Mouse (Mus musculus) heart, embryonic 16.5 days (tissue): ENCODE results near the gene Fbxw5. TPM values are rescaled to one million over a fixed set of nuclear protein-coding genes. Genes with fewer than 3 reads are reported as not detected.
A peak's percentile ranks its signal among the peaks of the same experiment; 100 is the strongest.

ENCODE experiments used
- ATAC-seq: fragments of 200-750 bp; cut with Nextera tagmentation; replicated peaks from 2 replicates; pipeline ENCODE4 v1.8.0; 2017; ENCODE audit warnings: moderate number of reproducible peaks; ENCODE audit not compliant: insufficient read depth, low FRiP score; ENCODE audit errors: extremely low read depth
- H3K27ac ChIP-seq: fragments of 300-500 bp; sonication (generic); 2 replicates; pipeline ENCODE4 v1.5.1; 2014; ENCODE audit warnings: mild to moderate bottlenecking, low read length, control low read depth, moderate library complexity
- H3K27me3 ChIP-seq: fragments of 300-500 bp; sonication (generic); 2 replicates; pipeline ENCODE4 v1.6.1; 2014; ENCODE audit warnings: low read length, mixed read lengths; ENCODE audit not compliant: control insufficient read depth, insufficient read depth
- H3K36me3 ChIP-seq: fragments of 300-500 bp; sonication (generic); 2 replicates; pipeline ENCODE4 v1.6.1; 2014; ENCODE audit not compliant: control insufficient read depth, insufficient read depth
- H3K4me1 ChIP-seq: fragments of 300-500 bp; sonication (generic); 2 replicates; pipeline ENCODE4 v1.6.1; 2014; ENCODE audit warnings: low read length, mixed read lengths; ENCODE audit not compliant: control insufficient read depth, insufficient read depth
- H3K4me2 ChIP-seq: fragments of 300-500 bp; sonication (generic); 2 replicates; pipeline ENCODE4 v1.6.1; 2014; ENCODE audit warnings: low read depth, mild to moderate bottlenecking, control low read depth, low read length
- H3K4me3 ChIP-seq: fragments of 300-500 bp; sonication (generic); 2 replicates; pipeline ENCODE4 v1.5.1; 2014; ENCODE audit warnings: mild to moderate bottlenecking, control low read depth, low read length
- H3K9ac ChIP-seq: fragments of 300-500 bp; sonication (generic); 2 replicates; pipeline ENCODE4 v1.6.1; 2014; ENCODE audit warnings: low read length, control low read depth
- H3K9me3 ChIP-seq: fragments of 300-500 bp; sonication (generic); replicated peaks from 2 replicates; pipeline ENCODE4 v1.6.1; 2016; ENCODE audit warnings: low read length; ENCODE audit not compliant: control insufficient read depth
- WGBS: fragments of 180-500 bp; shearing (Covaris S2); extraction: QIAGEN DNeasy Blood & Tissue Kit; methylation state at CpG from one replicate; pipeline ENCODE4 v1.1.7; 2014; 5-methylcytosine and 5-hydroxymethylcytosine counted together
- polyA plus RNA-seq: library from polyadenylated mRNA; unstranded; fragments of >200 nt; fragmentation: Nextera tagmentation; extraction: Ambion mirVana; gene quantifications from 2 replicates; pipeline ENCODE4 v1.2.1, GENCODE M21; 2015

Fbxw5 gene
- polyA plus RNA-seq, 1 experiment from 2014 or later, result 97.8 TPM

- H3K27me3 ChIP-seq, result no peaks in the 10 kb centered on the region
- peak within 1 kb of the TSS; percentile 84 for H3K4me2 ChIP-seq
- H3K4me1 ChIP-seq, result peaks cover 29% of the 10 kb centered on the region
- H3K27ac ChIP-seq, result peak within 1 kb of the TSS; percentile 94
- no peaks in the 10 kb centered on the region for H3K9me3 ChIP-seq
- WGBS, result under 1% methylated on average over 48 of the region's 48 CpGs
- H3K4me3 ChIP-seq, result peak within 1 kb of the TSS; percentile 69
- no peaks in the 10 kb centered on the region; the same call in 1 of the 2 replicates for H3K36me3 ChIP-seq
- H3K9ac ChIP-seq, result peak within 1 kb of the TSS; percentile 83
- ATAC-seq, result peak; percentile 92
Measured at GRCm38 (mm10) chr2:25460551-25461309, 39.8 kb upstream of the Fbxw5 start, which contains the start of gene Paxx. Gene Paxx, minus strand, starts transcription at chr2:25461094.

GRCm38 (mm10) chr2:25461407-25461806, 39.1 kb upstream of the Fbxw5 start:
- Histone ChIP-seq H3K4me1 (peaks cover 27% of the 10 kb centered on the region), H3K27ac (peak overlapping the region; percentile 94), H3K9me3 (no peaks in the 10 kb centered on the region), H3K36me3 (no peaks in the 10 kb centered on the region; the same call in 1 of the 2 replicates), H3K27me3 (no peaks in the 10 kb centered on the region), H3K4me2 (peak overlapping the region; percentile 84), H3K9ac (peak overlapping the region; percentile 72), H3K4me3 (peak overlapping the region; percentile 69)
- 20% methylated on average over 3 of the region's 3 CpGs for WGBS
- no peak for ATAC-seq

GRCm38 (mm10) chr2:25463630-25464029, 36.9 kb upstream of the Fbxw5 start:
- WGBS, result 88% methylated on average over 3 of the region's 3 CpGs
- peaks cover 39% of the 10 kb centered on the region for H3K4me1 ChIP-seq
- H3K9ac ChIP-seq, result no peak overlapping the region
- no peaks in the 10 kb centered on the region for H3K27me3 ChIP-seq
- no peaks in the 10 kb centered on the region for H3K36me3 ChIP-seq
- H3K4me2 ChIP-seq, result no peak overlapping the region
- ATAC-seq, result no peak
- H3K27ac ChIP-seq, result no peak overlapping the region
- H3K9me3 ChIP-seq, result no peaks in the 10 kb centered on the region
- no peak overlapping the region for H3K4me3 ChIP-seq

GRCm38 (mm10) chr2:25465256-25465655, 35.3 kb upstream of the Fbxw5 start:
- no peak for ATAC-seq
- Histone ChIP-seq H3K4me3 (no peak overlapping the region), H3K4me2 (peak overlapping the region; percentile 25), H3K27me3 (no peaks in the 10 kb centered on the region), H3K9me3 (no peaks in the 10 kb centered on the region), H3K4me1 (peaks cover 34% of the 10 kb centered on the region), H3K36me3 (no peaks in the 10 kb centered on the region), H3K27ac (peak overlapping the region; percentile 63), H3K9ac (peak overlapping the region; percentile 31)
- WGBS, result 72% methylated on average over 2 of the region's 2 CpGs

- Histone ChIP-seq H3K9me3 (no peaks in the 10 kb centered on the region), H3K36me3 (no peaks in the 10 kb centered on the region), H3K4me3 (no peak overlapping the region), H3K27ac (peak overlapping the region; percentile 63), H3K4me1 (peaks cover 37% of the 10 kb centered on the region), H3K9ac (peak overlapping the region; percentile 31), H3K27me3 (no peaks in the 10 kb centered on the region), H3K4me2 (peak overlapping the region; percentile 25)
- WGBS, result 45% methylated on average over 10 of the region's 10 CpGs
- ATAC-seq, result no peak
Measured at GRCm38 (mm10) chr2:25465816-25466635, 34.5 kb upstream of the Fbxw5 start.

GRCm38 (mm10) chr2:25467606-25468303, 32.8 kb upstream of the Fbxw5 start:
- Histone ChIP-seq H3K9ac (peak overlapping the region; percentile 62), H3K4me1 (peaks cover 30% of the 10 kb centered on the region), H3K27me3 (no peaks in the 10 kb centered on the region), H3K9me3 (no peaks in the 10 kb centered on the region), H3K4me2 (peak overlapping the region; percentile 51), H3K36me3 (no peaks in the 10 kb centered on the region), H3K4me3 (0 out of 2 replicates have a peak overlapping the region, but pooled peaks have one; percentile 12), H3K27ac (peak overlapping the region; percentile 79)
- no peak for ATAC-seq
- 59% methylated on average over 14 of the region's 14 CpGs for WGBS

GRCm38 (mm10) chr2:25468962-25469915, 31.3 kb upstream of the Fbxw5 start:
- peak; percentile 94 for ATAC-seq
- Histone ChIP-seq H3K9ac (peak overlapping the region; percentile 62), H3K4me3 (peak overlapping the region; percentile 29), H3K36me3 (no peaks in the 10 kb centered on the region), H3K9me3 (no peaks in the 10 kb centered on the region), H3K27ac (peak overlapping the region; percentile 98), H3K27me3 (no peaks in the 10 kb centered on the region), H3K4me1 (peaks cover 30% of the 10 kb centered on the region), H3K4me2 (peak overlapping the region; percentile 51)
- 61% methylated on average over 10 of the region's 10 CpGs for WGBS

GRCm38 (mm10) chr2:25469969-25470368, 30.6 kb upstream of the Fbxw5 start, which contains the start of gene Ptgds:
Gene Ptgds, minus strand, starts transcription at chr2:25470046.
- Histone ChIP-seq H3K9me3 (no peaks in the 10 kb centered on the region), H3K4me2 (peak within 1 kb of the TSS; percentile 51), H3K36me3 (no peaks in the 10 kb centered on the region), H3K4me3 (peak within 1 kb of the TSS; percentile 29), H3K27me3 (no peaks in the 10 kb centered on the region), H3K27ac (peak within 1 kb of the TSS; percentile 98), H3K9ac (peak within 1 kb of the TSS; percentile 62), H3K4me1 (peaks cover 30% of the 10 kb centered on the region)
- ATAC-seq, result no peak
- 32% methylated on average over 6 of the region's 6 CpGs for WGBS
